Mouse (Mus musculus) CH12.LX (cell line): ENCODE data around the gene Maz. TPM values are rescaled to one million over a fixed set of nuclear protein-coding genes. Genes with fewer than 3 reads are reported as not detected.

Source experiments
- DNase-seq: peaks from one replicate; pipeline ENCODE4 v3.0.0-alpha.2; 2013; ENCODE audit errors: extremely low read depth
- H3K27ac ChIP-seq: 2 replicates; pipeline ENCODE4 v1.5.1; 2012; ENCODE audit warnings: low read depth, mild to moderate bottlenecking, control low read depth, moderate library complexity; ENCODE audit not compliant: insufficient read depth
- H3K27me3 ChIP-seq: replicated peaks from 2 replicates; pipeline ENCODE3; 2012; ENCODE audit warnings: inconsistent platforms
- H3K36me3 ChIP-seq, 2 experiments: replicated peaks in 1 of 2; 2 replicates each; pipeline versions ENCODE3 to v1.6.1; 2012; ENCODE audit warnings: inconsistent platforms in 1 of 2, low read length in 1 of 2, mild to moderate bottlenecking in 1 of 2, mixed read lengths in 1 of 2, moderate library complexity in 1 of 2; ENCODE audit not compliant: control insufficient read depth in 1 of 2, insufficient read depth in 1 of 2
- H3K4me1 ChIP-seq, 2 experiments: 2 replicates each; pipeline ENCODE4 v1.6.1; 2012; ENCODE audit warnings: inconsistent platforms in 1 of 2, moderate library complexity in 1 of 2; ENCODE audit not compliant: insufficient read depth in 2 of 2, control insufficient read depth in 1 of 2
- H3K4me2 ChIP-seq: 2 replicates; pipeline ENCODE4 v1.6.1; 2012; ENCODE audit warnings: low read depth, mild to moderate bottlenecking, control low read depth; ENCODE audit not compliant: poor library complexity, insufficient read depth, severe bottlenecking
- H3K4me3 ChIP-seq, 3 experiments: fragments of 150-350 bp in 1 of 3; sonication (generic) in 1 of 3; replicated peaks in 1 of 3; 2 replicates each; pipeline versions ENCODE3 to v1.5.1; 2011 to 2012; ENCODE audit warnings: low read depth in 2 of 3, low read length in 2 of 3, mild to moderate bottlenecking in 2 of 3, moderate library complexity in 2 of 3, control low read depth in 1 of 3, improper control_type of control experiment in 1 of 3, inconsistent platforms in 1 of 3, mixed read lengths in 1 of 3; ENCODE audit not compliant: poor library complexity in 1 of 3
- H3K79me2 ChIP-seq: replicated peaks from 2 replicates; pipeline ENCODE4 v1.6.1; 2012; ENCODE audit warnings: mild to moderate bottlenecking, moderate library complexity; ENCODE audit not compliant: control insufficient read depth, poor library complexity, insufficient read depth, severe bottlenecking; ENCODE audit errors: extremely low read depth
- H3K9ac ChIP-seq: 2 replicates; pipeline ENCODE4 v1.6.1; 2012; ENCODE audit warnings: low read depth, mild to moderate bottlenecking, control low read depth, moderate library complexity; ENCODE audit not compliant: insufficient read depth
- H3K9me3 ChIP-seq: replicated peaks from 2 replicates; pipeline ENCODE3; 2012; ENCODE audit warnings: low read length, inconsistent platforms, mixed read lengths
- CTCF ChIP-seq, 2 experiments: IDR thresholded peaks in 1 of 2; conservative IDR thresholded peaks in 1 of 2; 2 replicates each; pipeline ENCODE4 v1.5.1; 2011 to 2012; ENCODE audit warnings: low read depth in 2 of 2, low read length in 2 of 2, improper control_type of control experiment in 1 of 2, inconsistent platforms in 1 of 2, mild to moderate bottlenecking in 1 of 2, moderate library complexity in 1 of 2
- ELF1 ChIP-seq: IDR thresholded peaks from 2 replicates; pipeline ENCODE4 v1.6.1; 2014; ENCODE audit warnings: low read depth, mild to moderate bottlenecking, inconsistent platforms, low read length, improper control_type of control experiment
- JUN ChIP-seq: IDR thresholded peaks from 2 replicates; pipeline ENCODE4 v1.6.1; 2011; ENCODE audit warnings: low read depth, mild to moderate bottlenecking, low read length, improper control_type of control experiment, moderate library complexity; ENCODE audit not compliant: insufficient read depth
- MAFK ChIP-seq: IDR thresholded peaks from 2 replicates; pipeline ENCODE4 v1.6.1; 2011; ENCODE audit warnings: low read length, improper control_type of control experiment; ENCODE audit not compliant: insufficient replicate concordance
- MEF2A ChIP-seq: IDR thresholded peaks from 2 replicates; pipeline ENCODE4 v1.6.1; 2014; ENCODE audit warnings: low read depth, mild to moderate bottlenecking, inconsistent platforms, low read length, improper control_type of control experiment, borderline replicate concordance
- MYC ChIP-seq: IDR thresholded peaks from 2 replicates; pipeline ENCODE4 v1.6.1; 2011; ENCODE audit warnings: low read depth, mild to moderate bottlenecking, improper control_type of control experiment, low read length
- POLR2A ChIP-seq: IDR thresholded peaks from 2 replicates; pipeline ENCODE4 v1.6.1; 2011; ENCODE audit warnings: low read depth, mild to moderate bottlenecking, improper control_type of control experiment, low read length
- SIN3A ChIP-seq: IDR thresholded peaks from 2 replicates; pipeline ENCODE4 v1.6.1; 2012; ENCODE audit warnings: low read length, improper control_type of control experiment, inconsistent platforms
- TCF12 ChIP-seq: IDR thresholded peaks from 2 replicates; pipeline ENCODE4 v1.6.1; 2014; ENCODE audit warnings: low read depth, mild to moderate bottlenecking, inconsistent platforms, low read length, improper control_type of control experiment
- ZNF384 ChIP-seq: IDR thresholded peaks from 2 replicates; pipeline ENCODE4 v1.6.1; 2012; ENCODE audit warnings: low read depth, low read length, improper control_type of control experiment, inconsistent platforms
- dilution Hi-C: fragments of 300-500 bp; cut with MboI; formaldehyde crosslinking; loops from 2 replicates; pipeline ENCODE4 v1.14.3; 2020; ENCODE audit warnings: low sequenced_read_pairs; ENCODE audit not compliant: extremely low pct_unique_long_range_greater_than_20kb, extremely low pct_ligation_motif_present
- in situ Hi-C: fragments of 300-500 bp; cut with MboI; formaldehyde crosslinking; loops from 3 replicates; pipeline ENCODE4 v1.14.3; 2019; ENCODE audit warnings: low sequenced_read_pairs, low pct_ligation_motif_present, low pct_unique_long_range_greater_than_20kb, mixed read lengths
- polyA plus RNA-seq: library from polyadenylated mRNA; unstranded; fragments of >175 nt; gene quantifications from 2 replicates; pipeline ENCODE4 v1.2.1, GENCODE M21; 2012; ENCODE audit warnings: low read depth; ENCODE audit not compliant: insufficient read length
- total RNA-seq, 2 experiments: library from RNA; depleted of rRNA; stranded (reverse); fragments of 300-350 nt in 1 of 2; fragments of >200 nt in 1 of 2; gene quantifications; 2 replicates each; pipeline ENCODE4 v1.2.3; 2012 to 2014

The Maz gene
- total and polyA plus RNA-seq, 3 experiments, result 87.0 to 219 (median 91.2) TPM

GRCm38 (mm10) chr7:127016971-127017949 is 9.6 kb downstream of the Maz start, which contains the start of gene Pagr1a (continued):
- TF ChIP-seq CTCF (conservative IDR thresholded peaks at IDR 0.05 in 1 of 2, IDR thresholded peaks at IDR 0.05 in 1 of 2; ENCODE audit: low read depth in 2 of 2, low read length in 2 of 2), result peak; percentile 57 to 89
- peak; percentile 66; the same call in 1 of the 2 replicates for TF ChIP-seq ZNF384
- peak; percentile 94 for TF ChIP-seq SIN3A
- TF ChIP-seq MAFK, result no peak
- TF ChIP-seq JUN, result no peak

GRCm38 (mm10) chr7:127016486-127016938 is 10.3 kb downstream of the Maz start:
- Histone ChIP-seq H3K36me3 (peaks cover 6 to 50% of the 10 kb centered on the region in 2 experiments), H3K79me2 (peaks cover 14% of the 10 kb centered on the region), H3K27ac (peak overlapping the region; percentile 80), H3K4me3 (peak overlapping the region; percentile 65 to 92 (median 89)), H3K27me3 (no peaks in the 10 kb centered on the region)
- no peak for DNase-seq
- in situ Hi-C loops (loop anchor here (5.0 to 10.0 kb wide), 2 partner anchors 54 to 312 kb away; partner anchors contain the start of gene Coro1a), dilution Hi-C loops (no loop called here)
- peak; percentile 66 for TF ChIP-seq ELF1
- TF ChIP-seq POLR2A, result no peak
- no peak for TF ChIP-seq MYC
- 0 out of 2 replicates have a peak, but pooled peaks have one; percentile 12 for TF ChIP-seq TCF12
- TF ChIP-seq, all 38 proteins: peak for 2
- Histone ChIP-seq H3K4me1 (peaks cover 22 to 70% of the 10 kb centered on the region in 2 experiments; a peak in 3 of 4 replicates), H3K9me3 (no peaks in the 10 kb centered on the region), H3K4me2 (peak overlapping the region; percentile 77), H3K9ac (peak overlapping the region; percentile 91)

- peaks cover 14% of the 10 kb centered on the region for H3K79me2 ChIP-seq
- peaks cover 6 to 50% of the 10 kb centered on the region in 2 experiments for H3K36me3 ChIP-seq
- dilution Hi-C loops, result no loop called here
- H3K4me1 ChIP-seq, result peaks cover 22 to 70% of the 10 kb centered on the region in 2 experiments; a peak in 3 of 4 replicates
- H3K27me3 ChIP-seq, result no peaks in the 10 kb centered on the region
- H3K9ac ChIP-seq, result peak within 1 kb of the TSS; percentile 91
- H3K27ac ChIP-seq, result peak within 1 kb of the TSS; percentile 80
- in situ Hi-C loops, result loop anchor here (5.0 to 10.0 kb wide), 2 partner anchors 54 to 311 kb away; partner anchors contain the start of gene Coro1a
- peak within 1 kb of the TSS; percentile 77 for H3K4me2 ChIP-seq
- no peak for DNase-seq
- TF ChIP-seq MEF2A, result no peak
- peak within 1 kb of the TSS; percentile 65 to 92 (median 89) for H3K4me3 ChIP-seq
- H3K9me3 ChIP-seq, result no peaks in the 10 kb centered on the region
Observed at GRCm38 (mm10) chr7:127016481-127016485, 10.6 kb downstream of the Maz start, which contains the start of gene Pagr1b. TSS of gene Pagr1b (minus strand) at chr7:127016484.
